Mouse (Mus musculus): ENCODE results near the gene Tnfrsf1b. TPM values are rescaled to one million over a fixed set of nuclear protein-coding genes. Genes with fewer than 3 reads are reported as not detected.
"Not testable (repeated sequence)": the region's sequence is repeated elsewhere in the genome, so short reads cannot be mapped to it uniquely, and the experiment has no call there.

The Tnfrsf1b gene
- polyA plus RNA-seq, 1 experiment from 2014 or later, result 1.9 TPM

DNA sequence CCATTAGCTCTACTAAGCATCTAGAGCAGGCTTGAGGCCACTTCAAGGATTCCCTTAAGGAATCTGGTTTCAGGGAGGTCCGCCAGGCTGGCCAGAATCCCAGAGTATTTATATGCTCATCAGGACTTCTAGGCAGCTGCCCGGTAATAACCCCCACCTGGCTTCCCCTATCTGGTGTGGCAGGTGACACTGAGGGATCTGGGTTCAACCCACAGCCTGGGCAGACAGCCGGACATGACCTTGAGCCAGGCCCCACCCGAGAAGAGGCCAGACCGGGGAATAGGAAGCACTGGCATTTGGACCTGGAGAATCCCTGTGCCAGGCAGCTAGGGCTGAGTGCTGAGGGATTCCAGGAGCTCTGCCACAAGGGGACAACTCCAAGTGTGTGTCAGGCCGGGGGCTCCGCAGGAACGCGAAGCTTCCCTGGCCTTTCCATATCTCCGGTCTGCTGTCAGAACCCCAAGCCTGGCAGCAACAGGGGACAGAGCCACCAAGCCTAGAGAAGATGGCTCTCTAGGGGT, 52.6 kb downstream of the Tnfrsf1b start:
- Histone ChIP-seq H3K9me3 (no peaks in the 10 kb centered on the region), H3K36me3 (replicated peaks) (peaks cover 13% of the 10 kb centered on the region), H3K27me3 (replicated peaks; ENCODE audit: low read depth, poor library complexity, severe bottlenecking) (no peaks in the 10 kb centered on the region), H3K4me3 (peak overlapping the region; percentile 97), H3K27ac (replicated peaks) (peak overlapping the region; percentile 88), H3K4me1 (peaks cover 16% of the 10 kb centered on the region)
- peak; percentile 35 for DNase-seq (ENCODE audit: low spot score)
- WGBS, result 1% methylated on average over 10 of the region's 10 CpGs

GRCm38 (mm10) chr4:145193406-145193805, 53.3 kb downstream of the Tnfrsf1b start:
- no peak for DNase-seq (ENCODE audit: low spot score)
- peak overlapping the region; percentile 97 for H3K4me3 ChIP-seq
- peaks cover 18% of the 10 kb centered on the region for H3K36me3 ChIP-seq (replicated peaks)
- H3K4me1 ChIP-seq, result peaks cover 16% of the 10 kb centered on the region
- no peaks in the 10 kb centered on the region for H3K9me3 ChIP-seq
- H3K27ac ChIP-seq (replicated peaks), result no peak overlapping the region
- H3K27me3 ChIP-seq (replicated peaks; ENCODE audit: low read depth, poor library complexity, severe bottlenecking), result no peaks in the 10 kb centered on the region
- WGBS, result 58% methylated on average over 3 of the region's 3 CpGs

GRCm38 (mm10) chr4:145192686-145193085, 54.0 kb downstream of the Tnfrsf1b start:
- no peaks in the 10 kb centered on the region for H3K27me3 ChIP-seq (replicated peaks; ENCODE audit: low read depth, poor library complexity, severe bottlenecking)
- no peak overlapping the region for H3K27ac ChIP-seq (replicated peaks)
- peaks cover 20% of the 10 kb centered on the region for H3K36me3 ChIP-seq (replicated peaks)
- no peak overlapping the region for H3K4me3 ChIP-seq
- peaks cover 16% of the 10 kb centered on the region for H3K4me1 ChIP-seq
- H3K9me3 ChIP-seq, result no peaks in the 10 kb centered on the region
- DNase-seq (ENCODE audit: low spot score), result no peak

- H3K36me3 ChIP-seq (replicated peaks), result peaks cover 56% of the 10 kb centered on the region
- H3K27me3 ChIP-seq (replicated peaks; ENCODE audit: low read depth, poor library complexity, severe bottlenecking), result no peaks in the 10 kb centered on the region
- H3K9me3 ChIP-seq, result no peaks in the 10 kb centered on the region
- H3K27ac ChIP-seq (replicated peaks), result no peak overlapping the region
- no peak for DNase-seq (ENCODE audit: low spot score)
- no peak overlapping the region for H3K4me3 ChIP-seq
- H3K4me1 ChIP-seq, result peaks cover 3% of the 10 kb centered on the region
Measured at GRCm38 (mm10) chr4:145188561-145188960, 58.1 kb downstream of the Tnfrsf1b start.

DNA sequence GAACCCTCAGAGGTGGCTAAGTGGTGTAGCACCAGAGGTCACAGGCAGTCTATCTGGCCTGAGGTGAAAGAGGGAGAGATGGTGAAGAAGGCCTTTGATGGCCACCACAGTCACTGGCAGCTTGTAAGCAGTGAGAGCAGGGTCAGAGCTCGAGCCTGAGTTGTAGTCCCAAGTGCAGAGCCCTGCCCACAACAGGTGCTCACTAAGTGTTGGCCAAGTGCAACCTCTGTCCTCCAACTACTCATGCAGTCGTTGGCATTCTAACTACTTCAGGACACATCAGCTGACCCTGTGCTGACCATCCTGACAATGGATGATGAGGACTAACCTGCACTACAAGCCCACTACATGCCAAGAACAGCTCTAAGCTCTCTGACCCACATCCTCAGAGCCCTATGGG, 59.1 kb downstream of the Tnfrsf1b start:
- H3K36me3 ChIP-seq (replicated peaks), result peaks cover 60% of the 10 kb centered on the region
- no peaks in the 10 kb centered on the region for H3K27me3 ChIP-seq (replicated peaks; ENCODE audit: low read depth, poor library complexity, severe bottlenecking)
- 80% methylated on average over 2 of the region's 2 CpGs for WGBS
- H3K27ac ChIP-seq (replicated peaks), result no peak overlapping the region
- no peaks in the 10 kb centered on the region for H3K9me3 ChIP-seq
- no peak overlapping the region for H3K4me3 ChIP-seq
- H3K4me1 ChIP-seq, result no peaks in the 10 kb centered on the region
- no peak for DNase-seq (ENCODE audit: low spot score)

DNA sequence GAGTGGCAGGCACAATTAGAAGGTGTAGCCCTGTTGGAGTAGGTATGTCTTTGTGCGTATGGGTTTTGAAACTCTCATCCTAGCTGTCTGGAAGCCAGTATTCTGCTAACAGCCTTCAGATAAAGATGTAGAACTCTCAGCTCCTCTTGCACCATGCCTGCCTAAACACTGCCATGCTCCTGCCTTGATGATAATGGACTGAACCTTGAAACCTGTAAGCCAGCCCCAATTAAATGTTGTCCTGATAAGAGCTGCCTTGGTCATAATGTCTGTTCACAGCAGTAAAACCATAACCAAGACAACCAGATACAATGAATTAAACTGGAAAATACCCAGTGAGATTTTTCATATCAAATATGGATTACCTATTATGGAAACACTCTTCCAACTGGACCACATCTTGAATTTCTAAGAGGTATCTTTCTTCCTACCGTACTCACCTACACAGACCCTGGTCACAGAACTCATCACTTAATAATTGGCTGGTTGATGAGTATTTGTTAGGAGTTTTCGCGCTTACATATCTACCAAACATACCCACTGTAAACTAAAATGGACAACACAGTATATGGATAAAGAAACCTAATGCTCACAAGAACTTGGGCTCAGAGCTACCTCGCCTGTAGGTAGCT, 67.6 kb downstream of the Tnfrsf1b start:
- no peaks in the 10 kb centered on the region for H3K9me3 ChIP-seq
- H3K27me3 ChIP-seq (replicated peaks; ENCODE audit: low read depth, poor library complexity, severe bottlenecking), result no peaks in the 10 kb centered on the region
- WGBS, result 94% methylated on average over 5 of the region's 5 CpGs
- DNase-seq (ENCODE audit: low spot score), result no peak
- H3K4me3 ChIP-seq, result no peak overlapping the region
- no peak overlapping the region for H3K27ac ChIP-seq (replicated peaks)
- no peaks in the 10 kb centered on the region for H3K4me1 ChIP-seq
- H3K36me3 ChIP-seq (replicated peaks), result peaks cover 72% of the 10 kb centered on the region

DNA sequence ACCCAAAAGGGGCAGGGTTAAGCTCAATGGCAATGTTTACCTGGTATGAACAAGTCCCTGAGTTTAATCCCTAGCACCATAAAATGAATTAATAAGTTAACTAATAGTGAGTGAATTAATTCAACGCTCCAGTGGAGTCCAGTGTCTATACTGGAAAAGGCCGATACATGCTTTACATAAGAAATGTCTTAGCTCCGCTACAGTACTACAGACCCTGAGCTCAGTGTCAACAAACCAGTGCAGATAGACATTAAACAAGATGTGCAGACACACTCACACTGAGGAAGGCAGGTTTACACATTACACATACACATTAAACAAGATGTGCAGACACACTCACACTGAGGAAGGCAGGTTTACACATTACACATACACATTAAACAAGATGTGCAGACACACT, 81.1 kb downstream of the Tnfrsf1b start:
- not testable (repeated sequence) for H3K9me3 ChIP-seq; H3K4me1 ChIP-seq; H3K27me3 ChIP-seq (replicated peaks; ENCODE audit: low read depth, poor library complexity, severe bottlenecking); H3K27ac ChIP-seq (replicated peaks); DNase-seq (ENCODE audit: low spot score); H3K4me3 ChIP-seq
- peaks cover 93% of the 10 kb centered on the region for H3K36me3 ChIP-seq (replicated peaks)
- 95% methylated on average over 3 of the region's 3 CpGs for WGBS

DNA sequence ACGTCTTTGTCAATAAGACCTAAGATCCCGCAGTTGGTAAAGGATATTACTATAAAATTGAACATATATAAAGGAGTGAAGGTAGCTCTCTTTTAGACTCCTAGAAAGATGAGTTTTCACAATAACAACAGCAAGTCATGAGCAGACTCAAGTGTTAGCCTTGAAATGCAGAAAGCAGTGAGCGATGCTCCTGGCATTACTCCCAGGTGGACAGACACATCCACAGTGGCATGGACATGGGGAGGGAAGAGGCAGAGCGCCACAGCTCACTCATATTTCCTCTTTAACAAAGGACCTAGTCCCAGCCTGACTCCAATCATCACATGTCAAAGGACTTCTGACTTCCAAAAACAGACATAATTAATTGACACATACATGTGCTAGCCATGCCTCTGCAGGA, 82.6 kb downstream of the Tnfrsf1b start:
- DNase-seq (ENCODE audit: low spot score), result no peak
- H3K27me3 ChIP-seq (replicated peaks; ENCODE audit: low read depth, poor library complexity, severe bottlenecking), result no peaks in the 10 kb centered on the region
- no peak overlapping the region for H3K4me3 ChIP-seq
- no peaks in the 10 kb centered on the region for H3K4me1 ChIP-seq
- 91% methylated on average over 4 of the region's 4 CpGs for WGBS
- H3K36me3 ChIP-seq (replicated peaks), result peaks cover 92% of the 10 kb centered on the region
- H3K27ac ChIP-seq (replicated peaks), result no peak overlapping the region
- no peaks in the 10 kb centered on the region for H3K9me3 ChIP-seq

Other genes starting within 250 kb of the Tnfrsf1b start
- gene Vps13d, start 51.9 kb downstream of the Tnfrsf1b start, polyA plus RNA-seq (2016; fragmentation: Nextera tagmentation; extraction: Ambion mirVana), result 4.5 and 5.2 TPM in 2 replicates
- not detected in 2 replicates for gene Tnfrsf8, start 68.3 kb upstream of the Tnfrsf1b start, polyA plus RNA-seq (2016; fragmentation: Nextera tagmentation; extraction: Ambion mirVana)